Mouse (Mus musculus): ENCODE measurements at regions not wholly inside any gene's neighbourhood (a gene's known extent, or its start where the extent isn't known, plus 50 kb on each side); places are given as distances from the start of the nearest gene placed in this dataset.
"Not testable (repeated sequence)": the region's sequence is repeated elsewhere in the genome, so short reads cannot be mapped to it uniquely, and the experiment has no call there.

- no peak for DNase-seq
- intact Hi-C loops (cut with DNase I), result no loop called here
Measured at GRCm38 (mm10) chr10:108111398-108111797, 50.6 kb upstream of the Ppp1r12a start.

DNA sequence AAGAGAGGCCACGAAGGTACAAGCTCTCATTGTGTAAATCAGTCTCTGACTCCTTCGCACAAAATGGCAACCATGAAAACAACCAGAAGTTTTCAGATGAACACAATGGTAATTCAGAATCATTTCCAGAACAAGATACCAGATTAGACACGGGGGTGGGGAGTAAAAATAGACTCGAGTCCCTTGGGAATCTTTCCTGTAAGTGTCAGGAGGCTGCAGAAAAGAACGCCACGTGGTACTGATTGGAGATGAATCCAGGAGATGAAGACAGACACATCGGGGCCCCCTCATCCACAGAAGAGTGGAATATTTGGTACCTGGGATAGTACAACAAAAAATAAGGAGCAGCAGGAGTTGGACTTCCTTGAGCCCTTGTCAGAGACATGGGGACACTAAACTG is 51.1 kb upstream of the Ppp1r12a start:
- intact Hi-C loops (cut with DNase I), result no loop called here
- DNase-seq, result no peak

GRCm38 (mm10) chr10:108110197-108110596 is 51.8 kb upstream of the Ppp1r12a start:
- intact Hi-C loops (cut with DNase I), result no loop called here
- no peak for DNase-seq

DNA sequence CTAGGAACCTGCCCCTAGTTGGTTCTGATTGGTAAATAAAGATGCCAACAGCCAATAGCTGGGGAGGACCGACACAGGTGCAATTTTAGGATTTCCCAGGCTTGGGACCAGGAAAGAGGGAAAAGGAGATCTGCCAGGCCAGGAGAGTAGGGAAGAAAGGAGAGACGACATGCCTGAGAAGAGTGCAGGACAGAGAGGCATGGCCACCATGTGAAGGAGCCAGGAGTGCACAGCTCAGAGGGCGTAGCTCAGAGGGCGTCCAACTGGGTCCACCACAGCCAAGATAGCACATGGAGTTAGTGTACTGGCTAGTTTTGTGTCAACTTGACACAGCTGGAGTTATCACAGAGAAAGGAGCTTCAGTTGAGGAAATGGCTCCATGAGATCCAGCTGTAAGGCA is 53.5 kb upstream of the Ppp1r12a start:
- intact Hi-C loops (cut with DNase I); DNase-seq: not testable (repeated sequence)

DNA sequence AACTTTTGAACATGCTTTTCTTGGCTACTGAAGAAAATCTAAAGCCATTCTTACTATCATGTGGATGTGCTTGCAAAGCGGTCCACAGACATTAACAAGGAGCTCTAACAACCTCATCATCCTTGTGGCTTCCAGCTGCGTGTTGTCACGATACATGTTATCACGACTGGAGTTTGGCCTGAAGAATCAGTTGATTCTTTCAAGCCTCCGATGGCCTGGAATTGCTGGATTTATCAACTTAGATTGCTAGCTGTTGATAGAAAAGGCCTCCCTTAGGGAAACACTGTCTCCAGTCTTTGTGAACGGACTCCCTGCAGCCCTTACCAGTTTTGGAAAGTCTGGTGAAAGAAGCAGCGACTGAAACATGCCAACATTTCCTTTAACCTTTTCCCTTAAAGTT is 60.5 kb upstream of the Ppp1r12a start:
- no peak for DNase-seq
- intact Hi-C loops (cut with DNase I), result no loop called here

GRCm38 (mm10) chr10:108093043-108093442 is 69.0 kb upstream of the Ppp1r12a start:
- intact Hi-C loops (cut with DNase I), result no loop called here
- DNase-seq, result no peak

- intact Hi-C loops (cut with DNase I), result no loop called here
- DNase-seq, result no peak
Measured at GRCm38 (mm10) chr10:108089375-108089981, 72.5 kb upstream of the Ppp1r12a start.

DNA sequence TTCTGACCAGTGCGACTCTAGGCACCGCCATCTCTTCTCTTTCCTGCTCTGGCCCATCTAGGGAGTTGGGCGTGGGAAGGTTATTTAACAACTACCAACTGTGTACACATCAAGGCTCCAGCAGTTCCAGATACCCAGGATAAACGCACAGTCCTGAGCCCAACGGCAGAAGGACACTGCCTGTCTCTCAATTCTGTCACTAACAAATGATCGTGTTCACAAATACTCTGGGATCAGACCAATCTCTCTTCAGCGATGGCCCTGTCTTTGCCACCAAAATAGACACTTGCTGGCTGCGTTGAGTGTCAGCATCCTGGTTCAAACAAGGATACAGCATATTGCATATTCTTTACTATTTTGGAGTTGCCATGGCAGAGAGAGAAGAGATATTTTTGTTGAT is 73.1 kb upstream of the Ppp1r12a start:
- intact Hi-C loops (cut with DNase I), result no loop called here

GRCm38 (mm10) chr10:108088209-108088608 is 73.8 kb upstream of the Ppp1r12a start:
- intact Hi-C loops (cut with DNase I), result no loop called here
- DNase-seq, result no peak

More for the DNA sequence above, 73.1 kb upstream of the Ppp1r12a start:
- no peak for DNase-seq

DNA sequence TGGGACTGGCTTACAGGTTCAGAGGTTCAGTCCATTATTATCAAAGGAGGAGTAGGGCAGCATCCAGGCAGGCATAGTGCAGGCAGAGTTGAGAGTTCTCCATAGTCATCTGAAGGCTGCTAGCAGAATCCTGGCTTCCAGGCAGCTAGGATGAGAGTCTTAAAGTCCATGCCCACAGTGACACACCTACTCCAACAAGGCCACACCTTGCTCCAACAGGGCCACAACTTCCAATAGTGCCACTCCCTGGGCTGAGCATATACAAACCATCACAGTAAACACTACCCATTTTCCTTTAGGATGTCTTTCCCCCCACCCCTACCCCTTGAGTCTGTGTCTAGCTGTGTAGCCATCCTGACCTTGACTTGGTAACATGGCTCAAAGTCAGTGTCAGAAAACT is 78.8 kb upstream of the Ppp1r12a start:
- DNase-seq, result no peak
- intact Hi-C loops (cut with DNase I), result no loop called here

DNA sequence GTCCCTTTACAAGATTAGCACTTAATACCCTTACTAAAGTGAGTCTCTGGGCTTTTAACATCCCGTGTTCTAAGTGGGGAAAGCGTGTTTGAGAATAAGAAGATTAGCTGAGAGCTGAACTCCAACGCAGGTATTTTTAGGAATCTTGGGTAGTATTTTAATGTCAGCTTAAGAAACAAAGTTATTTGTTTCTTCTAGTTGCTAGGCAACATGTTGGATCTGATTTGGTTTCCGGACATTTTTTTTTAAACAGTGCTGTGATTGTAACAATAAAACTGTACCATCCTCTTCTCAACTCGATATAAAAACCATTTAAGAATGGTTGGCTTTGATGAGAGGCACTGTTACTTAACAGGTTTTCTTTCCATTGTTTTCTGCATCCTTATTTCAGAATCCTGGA is 86.8 kb upstream of the Ppp1r12a start:
- no peak for DNase-seq
- intact Hi-C loops (cut with DNase I), result no loop called here

DNA sequence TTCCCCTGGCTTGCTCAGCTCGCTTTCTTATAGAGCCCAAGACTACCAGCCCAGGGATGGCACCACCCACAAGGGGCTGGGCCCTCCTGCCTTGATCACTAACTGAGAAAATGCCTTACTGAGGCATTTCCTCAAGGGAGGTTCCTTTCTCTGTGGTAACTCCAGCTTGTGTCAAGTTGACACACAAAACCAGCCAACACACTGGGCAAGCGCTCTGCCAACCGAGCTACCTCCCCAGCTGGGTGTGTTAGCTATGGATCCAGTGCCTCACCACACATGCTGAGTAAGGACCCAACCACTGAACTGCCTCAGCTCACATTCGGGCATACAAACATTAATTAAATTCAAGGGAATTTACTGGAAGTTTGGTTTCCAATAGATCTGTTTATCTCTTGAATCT is 88.2 kb upstream of the Ppp1r12a start:
- intact Hi-C loops (cut with DNase I), result no loop called here
- DNase-seq, result no peak

- intact Hi-C loops (cut with DNase I), result no loop called here
Measured at GRCm38 (mm10) chr10:108072211-108072610, 89.8 kb upstream of the Ppp1r12a start.

GRCm38 (mm10) chr10:108071424-108071823 is 90.6 kb upstream of the Ppp1r12a start:
- intact Hi-C loops (cut with DNase I), result no loop called here
- DNase-seq, result no peak

More at GRCm38 (mm10) chr10:108072211-108072610, 89.8 kb upstream of the Ppp1r12a start:
- no peak for DNase-seq

DNA sequence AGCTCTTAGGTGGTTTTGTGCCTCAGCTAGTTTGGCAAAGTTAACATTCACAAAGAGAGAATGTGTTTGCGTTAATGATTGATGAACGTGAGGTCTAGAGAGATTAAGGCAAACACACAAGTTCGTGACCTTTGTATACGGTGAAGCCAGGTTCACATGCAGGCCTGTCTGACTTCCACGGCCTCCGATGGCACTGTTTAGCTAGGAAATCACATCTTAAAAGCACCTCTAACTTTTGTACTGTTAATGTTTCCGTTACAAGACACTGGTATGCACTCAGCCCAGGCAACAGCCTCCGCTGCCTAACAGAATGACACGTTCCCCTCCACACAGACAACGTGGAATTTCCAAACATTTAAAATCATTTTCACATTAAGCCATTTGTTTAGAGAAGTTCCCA is 94.3 kb upstream of the Ppp1r12a start:
- no peak for DNase-seq
- intact Hi-C loops (cut with DNase I), result no loop called here

- intact Hi-C loops (cut with DNase I), result no loop called here
- no peak for DNase-seq
Measured at GRCm38 (mm10) chr10:108066241-108066640, 95.8 kb upstream of the Ppp1r12a start.

- intact Hi-C loops (cut with DNase I), result loop anchor here (1.0 kb wide), 1 partner anchor 15 kb away; no protein-coding TSS in a partner anchor
- no peak for DNase-seq
Measured at GRCm38 (mm10) chr10:108061813-108062435, 100.1 kb upstream of the Ppp1r12a start.

DNA sequence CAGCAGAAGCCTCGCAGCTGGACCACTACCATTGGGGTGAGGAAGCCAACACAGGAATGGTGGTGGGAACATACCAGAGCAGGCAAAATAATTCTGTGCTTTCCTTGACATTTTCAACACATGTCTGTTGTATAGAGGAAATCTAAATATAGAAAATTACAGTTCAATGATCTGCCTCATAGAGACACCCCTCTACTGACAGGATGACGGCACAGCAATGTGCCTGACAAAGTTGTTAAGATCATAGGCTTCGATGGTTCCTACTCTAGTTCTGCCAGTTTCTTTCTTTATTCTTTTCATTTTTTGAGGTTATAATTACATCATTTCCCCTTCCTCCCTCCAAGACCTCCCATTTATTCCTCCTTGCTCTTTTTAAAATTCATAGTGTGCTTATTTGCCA is 101.4 kb upstream of the Ppp1r12a start:
- DNase-seq, result no peak
- intact Hi-C loops (cut with DNase I), result no loop called here

DNA sequence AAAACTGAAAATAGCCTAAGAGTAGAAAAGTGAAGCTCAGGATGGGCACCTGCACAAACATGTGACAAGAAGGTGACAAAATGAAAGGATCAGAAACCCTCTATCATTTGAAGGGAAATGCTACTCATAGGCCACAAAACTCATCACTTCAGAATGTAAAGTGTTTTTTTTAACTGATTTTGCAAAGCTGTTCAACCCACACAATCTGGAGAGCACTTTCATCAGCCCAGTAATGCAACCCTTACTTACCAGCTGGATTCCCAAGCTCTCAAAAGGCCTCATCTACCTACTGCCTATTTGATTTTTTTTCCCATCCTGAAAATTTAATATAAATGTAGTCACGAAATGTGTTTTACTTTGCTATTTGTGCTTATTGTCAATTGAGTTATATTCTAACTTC is 110.4 kb upstream of the Ppp1r12a start:
- intact Hi-C loops (cut with DNase I), result no loop called here
- no peak for DNase-seq

DNA sequence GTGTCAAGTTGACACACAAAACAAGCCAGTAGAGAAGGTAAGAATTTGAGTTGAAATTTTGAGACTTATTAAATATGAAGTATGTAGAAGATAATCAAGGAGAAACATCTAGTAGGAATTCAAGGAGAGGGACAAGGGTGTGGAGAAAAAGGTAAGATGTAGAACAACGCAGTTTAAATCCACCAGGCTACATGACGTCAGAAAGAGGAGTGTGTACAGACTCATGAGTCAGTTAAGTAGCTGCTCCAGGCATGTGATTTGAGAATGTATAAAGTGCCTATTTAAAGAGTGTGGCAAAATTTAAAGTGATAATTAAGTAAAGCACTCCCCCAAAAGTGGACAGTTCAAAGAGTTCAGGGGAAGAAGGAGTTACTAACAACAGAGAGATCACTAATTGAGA is 113.6 kb upstream of the Ppp1r12a start:
- intact Hi-C loops (cut with DNase I), result no loop called here
- DNase-seq, result no peak

DNA sequence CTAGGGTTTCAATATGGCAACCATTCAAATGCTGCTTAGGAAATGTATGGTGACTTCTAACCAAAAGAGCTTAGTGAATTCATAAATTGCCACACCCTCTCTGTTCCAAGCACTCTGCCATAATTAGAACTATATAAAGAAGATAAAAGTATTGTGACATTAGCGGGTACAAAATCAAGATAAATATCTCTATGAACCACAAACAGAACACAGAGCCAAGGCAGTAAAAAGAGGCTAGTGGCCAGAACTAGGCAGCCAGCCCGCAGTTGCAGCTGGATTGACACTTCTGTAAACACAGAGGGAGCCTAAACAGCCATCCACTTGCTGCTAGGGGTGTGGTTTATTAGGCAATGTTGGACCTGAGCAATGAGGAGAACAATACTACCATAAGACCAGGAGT is 118.5 kb upstream of the Ppp1r12a start:
- intact Hi-C loops (cut with DNase I), result no loop called here
- DNase-seq, result no peak

DNA sequence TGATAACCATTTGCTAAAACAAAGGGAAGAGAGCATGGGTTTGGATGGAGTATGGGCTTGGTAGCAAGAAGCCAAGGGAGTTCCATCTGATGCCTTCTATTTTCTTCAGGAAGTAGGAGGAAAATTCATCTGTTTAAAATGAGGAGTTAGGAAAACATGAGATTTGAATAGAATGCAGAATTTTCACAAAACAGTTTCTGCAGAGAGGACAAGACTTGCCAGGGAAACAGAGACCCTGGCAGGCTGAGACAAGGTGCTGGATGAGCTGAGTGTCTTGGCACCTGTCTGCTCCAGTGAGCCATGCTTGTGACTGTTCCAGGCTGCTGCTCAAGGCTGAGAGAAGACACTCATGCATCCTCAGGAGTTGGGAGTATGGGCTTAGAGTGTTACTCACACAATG is 122.0 kb upstream of the Ppp1r12a start:
- intact Hi-C loops (cut with DNase I), result no loop called here
- DNase-seq, result no peak
